Mouse (Mus musculus) limb, embryonic 12.5 days (tissue): ENCODE results near the gene Tesk1. TPM values are rescaled to one million over a fixed set of nuclear protein-coding genes. Genes with fewer than 3 reads are reported as not detected.
A peak's percentile ranks its signal among the peaks of the same experiment; 100 is the strongest.

Experiments used
- ATAC-seq: fragments of 200-750 bp; cut with Nextera tagmentation; 2 replicates; pipeline ENCODE4 v1.8.0; 2017; ENCODE audit warnings: low read depth, moderate TSS enrichment; ENCODE audit not compliant: insufficient number of reproducible peaks, insufficient read depth, low FRiP score, low TSS enrichment
- H3K27ac ChIP-seq: fragments of 300-500 bp; sonication (generic); 2 replicates; pipeline ENCODE4 v1.5.1; 2016; ENCODE audit warnings: mild to moderate bottlenecking, moderate library complexity
- H3K27me3 ChIP-seq: fragments of 300-500 bp; sonication (generic); 2 replicates; pipeline ENCODE4 v1.6.1; 2016; ENCODE audit warnings: mild to moderate bottlenecking, moderate library complexity
- H3K36me3 ChIP-seq: fragments of 300-500 bp; sonication (generic); 2 replicates; pipeline ENCODE4 v1.6.1; 2016; ENCODE audit warnings: mild to moderate bottlenecking, moderate library complexity
- H3K4me1 ChIP-seq: fragments of 300-500 bp; sonication (generic); replicated peaks from 2 replicates; pipeline ENCODE4 v1.6.1; 2016
- H3K4me2 ChIP-seq: fragments of 300-500 bp; sonication (generic); 2 replicates; pipeline ENCODE4 v1.6.1; 2016; ENCODE audit warnings: mild to moderate bottlenecking, moderate library complexity
- H3K4me3 ChIP-seq: fragments of 300-500 bp; sonication (generic); replicated peaks from 2 replicates; pipeline ENCODE4 v1.5.1; 2016; ENCODE audit warnings: mild to moderate bottlenecking
- H3K9ac ChIP-seq: fragments of 300-500 bp; sonication (generic); replicated peaks from 2 replicates; pipeline ENCODE4 v1.6.1; 2016; ENCODE audit warnings: mild to moderate bottlenecking, moderate library complexity
- H3K9me3 ChIP-seq: fragments of 300-500 bp; sonication (generic); 2 replicates; pipeline ENCODE4 v1.6.1; 2016; ENCODE audit warnings: mild to moderate bottlenecking, moderate library complexity
- WGBS: fragments of 180-500 bp; shearing (Covaris S2); methylation state at CpG from one replicate; pipeline ENCODE4 v1.1.7; 2016; 5-methylcytosine and 5-hydroxymethylcytosine counted together
- polyA plus RNA-seq: library from polyadenylated mRNA; unstranded; fragments of >200 nt; fragmentation: Nextera tagmentation; extraction: Ambion mirVana; gene quantifications from 2 replicates; pipeline ENCODE4 v1.2.1, GENCODE M21; 2016

Gene Tesk1
- 13.3 TPM in 2 replicates for polyA plus RNA-seq

DNA sequence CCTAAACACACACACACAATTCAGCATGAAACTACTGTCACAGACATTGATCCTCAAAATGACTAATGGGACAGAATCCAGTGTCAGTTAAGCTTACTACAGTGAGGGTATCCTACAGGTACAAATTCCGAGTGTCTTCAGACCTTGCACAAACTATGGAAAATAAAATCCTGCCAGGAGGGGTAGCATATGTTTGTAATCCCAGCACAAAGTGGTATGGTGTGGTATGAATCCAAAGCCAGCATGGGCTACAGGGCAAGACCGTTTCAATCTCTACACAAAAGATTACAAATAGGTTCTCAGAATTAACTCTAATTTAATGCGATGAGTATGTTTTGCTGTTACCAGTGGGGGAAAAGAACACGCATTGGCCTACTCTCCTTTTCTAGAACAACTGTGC, at the start of gene Tesk1:
TSS of gene Tesk1 (plus strand) at position 301 of the 400 bp plus-strand sequence.
- peak within 1 kb of the TSS; percentile 94 for H3K27ac ChIP-seq
- H3K36me3 ChIP-seq: peaks cover 19% of the 10 kb centered on the region
- H3K4me2 ChIP-seq: peak within 1 kb of the TSS; percentile 85
- no peak for ATAC-seq
- no peaks in the 10 kb centered on the region for H3K9me3 ChIP-seq
- 27% methylated on average over 4 of the region's 4 CpGs for whole genome bisulfite sequencing
- H3K27me3 ChIP-seq: no peaks in the 10 kb centered on the region
- peaks cover 10% of the 10 kb centered on the region for H3K4me1 ChIP-seq
- peak within 1 kb of the TSS; percentile 99 for H3K9ac ChIP-seq
- H3K4me3 ChIP-seq: peak within 1 kb of the TSS; percentile 99

- Histone ChIP-seq H3K4me2 (peak overlapping the region; percentile 5; the same call in 1 of the 2 replicates), H3K27ac (peak overlapping the region; percentile 76), H3K4me1 (peaks cover 37% of the 10 kb centered on the region), H3K9me3 (no peaks in the 10 kb centered on the region), H3K36me3 (no peaks in the 10 kb centered on the region), H3K9ac (no peak overlapping the region), H3K27me3 (no peaks in the 10 kb centered on the region), H3K4me3 (no peak overlapping the region)
- ATAC-seq: no peak
- WGBS: 52% methylated on average over 15 of the region's 15 CpGs
Measured at GRCm38 (mm10) chr4:43394345-43394891, 47.3 kb upstream of the Tesk1 start.

GRCm38 (mm10) chr4:43395147-43395546, 46.6 kb upstream of the Tesk1 start:
- no peak overlapping the region for H3K9ac ChIP-seq
- H3K36me3 ChIP-seq: no peaks in the 10 kb centered on the region
- 81% methylated on average over 5 of the region's 5 CpGs for WGBS
- no peak overlapping the region for H3K4me3 ChIP-seq
- H3K27ac ChIP-seq: no peak overlapping the region
- ATAC-seq: no peak
- no peaks in the 10 kb centered on the region for H3K9me3 ChIP-seq
- peaks cover 43% of the 10 kb centered on the region for H3K4me1 ChIP-seq
- no peak overlapping the region for H3K4me2 ChIP-seq
- no peaks in the 10 kb centered on the region for H3K27me3 ChIP-seq

DNA sequence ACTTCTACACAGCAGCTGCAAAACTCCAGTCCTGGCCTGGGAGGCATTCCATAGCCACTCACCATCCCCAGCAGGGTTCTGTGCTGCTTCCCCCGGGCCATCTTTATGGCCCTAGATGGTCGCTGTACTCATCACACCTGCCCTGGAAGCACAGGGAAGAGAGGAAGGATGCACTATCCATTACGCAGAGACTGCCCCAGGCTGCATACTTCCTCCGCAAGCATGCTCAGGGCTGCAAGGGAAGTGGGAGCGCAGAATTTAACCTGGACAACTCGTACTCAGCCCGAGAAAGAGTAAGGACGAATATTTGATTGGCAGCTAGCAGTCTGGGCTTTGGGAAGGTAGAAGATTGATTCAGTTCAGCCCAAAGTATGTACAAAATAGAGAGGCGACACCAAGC, 45.9 kb upstream of the Tesk1 start:
- no peak overlapping the region for H3K4me3 ChIP-seq
- ATAC-seq: no peak
- no peak overlapping the region for H3K4me2 ChIP-seq
- H3K4me1 ChIP-seq: peaks cover 49% of the 10 kb centered on the region
- no peaks in the 10 kb centered on the region for H3K36me3 ChIP-seq
- H3K27me3 ChIP-seq: no peaks in the 10 kb centered on the region
- 60% methylated on average over 9 of the region's 9 CpGs for WGBS
- H3K27ac ChIP-seq: no peak overlapping the region
- H3K9ac ChIP-seq: no peak overlapping the region
- no peaks in the 10 kb centered on the region for H3K9me3 ChIP-seq

GRCm38 (mm10) chr4:43396381-43396780, 45.4 kb upstream of the Tesk1 start:
- 81% methylated on average over 5 of the region's 5 CpGs for WGBS
- Histone ChIP-seq H3K27me3 (no peaks in the 10 kb centered on the region), H3K9ac (no peak overlapping the region), H3K4me2 (no peak overlapping the region), H3K27ac (no peak overlapping the region), H3K4me3 (no peak overlapping the region), H3K36me3 (no peaks in the 10 kb centered on the region), H3K9me3 (no peaks in the 10 kb centered on the region), H3K4me1 (peaks cover 54% of the 10 kb centered on the region)
- ATAC-seq: no peak

- Histone ChIP-seq H3K4me3 (no peak overlapping the region), H3K27me3 (no peaks in the 10 kb centered on the region), H3K9me3 (no peaks in the 10 kb centered on the region), H3K36me3 (no peaks in the 10 kb centered on the region), H3K27ac (peak overlapping the region; percentile 64; the same call in 1 of the 2 replicates), H3K4me2 (no peak overlapping the region), H3K9ac (no peak overlapping the region), H3K4me1 (peaks cover 61% of the 10 kb centered on the region)
- 51% methylated on average over 4 of the region's 4 CpGs for WGBS
- no peak for ATAC-seq
Measured at GRCm38 (mm10) chr4:43398014-43398413, 43.7 kb upstream of the Tesk1 start.

- Histone ChIP-seq H3K4me3 (no peak overlapping the region), H3K9me3 (no peaks in the 10 kb centered on the region), H3K27ac (0 out of 2 replicates have a peak overlapping the region, but pooled peaks have one; percentile 64), H3K27me3 (no peaks in the 10 kb centered on the region), H3K4me2 (0 out of 2 replicates have a peak overlapping the region, but pooled peaks have one; percentile 4), H3K9ac (no peak overlapping the region), H3K4me1 (peaks cover 61% of the 10 kb centered on the region), H3K36me3 (no peaks in the 10 kb centered on the region)
- WGBS: 47% methylated on average over 17 of the region's 17 CpGs
- ATAC-seq: no peak
Measured at GRCm38 (mm10) chr4:43398829-43399331, 42.9 kb upstream of the Tesk1 start.

DNA sequence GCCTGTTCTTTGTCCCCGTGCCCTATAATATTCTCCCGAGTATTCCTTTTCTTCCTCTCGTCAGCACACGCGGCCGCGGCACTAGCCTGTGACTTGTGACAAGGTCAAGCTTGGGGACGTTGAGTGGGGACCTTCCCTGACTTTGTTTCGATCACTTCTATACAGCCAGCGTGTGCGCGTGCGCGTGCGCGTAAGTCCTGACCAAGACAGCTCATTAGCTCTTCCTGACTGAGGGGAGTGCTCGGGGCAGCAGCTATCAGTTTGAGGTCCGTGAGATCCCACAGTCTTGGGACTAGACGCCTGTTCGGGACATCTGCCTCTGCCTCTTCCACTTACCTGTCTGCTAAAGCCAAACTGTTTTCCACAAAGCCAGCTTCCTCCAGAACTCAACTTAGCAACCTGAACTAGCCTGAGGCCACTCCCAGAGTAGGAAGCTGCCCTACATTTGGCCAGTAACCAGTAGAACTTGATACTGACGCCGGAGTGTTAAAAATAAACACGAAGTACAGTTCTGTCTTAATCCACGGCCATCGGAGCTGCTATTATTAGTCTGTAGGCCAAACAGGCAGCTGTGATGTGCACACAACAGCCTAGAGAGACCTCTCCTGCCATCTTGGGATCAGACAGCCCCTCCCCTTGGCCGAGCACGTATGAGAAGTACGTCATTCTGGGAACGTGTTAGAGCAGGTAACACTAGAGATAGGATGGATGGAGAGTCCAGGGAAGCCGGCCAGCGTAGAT, 42.2 kb upstream of the Tesk1 start:
- no peaks in the 10 kb centered on the region for H3K9me3 ChIP-seq
- WGBS: 82% methylated on average over 31 of the region's 31 CpGs
- no peak overlapping the region for H3K4me3 ChIP-seq
- no peak overlapping the region for H3K9ac ChIP-seq
- H3K4me1 ChIP-seq: peaks cover 55% of the 10 kb centered on the region
- H3K4me2 ChIP-seq: 0 out of 2 replicates have a peak overlapping the region, but pooled peaks have one; percentile 4
- H3K36me3 ChIP-seq: no peaks in the 10 kb centered on the region
- no peaks in the 10 kb centered on the region for H3K27me3 ChIP-seq
- H3K27ac ChIP-seq: no peak overlapping the region; the same call in 1 of the 2 replicates
- no peak for ATAC-seq

- Histone ChIP-seq H3K4me2 (peak overlapping the region; percentile 35), H3K9me3 (no peaks in the 10 kb centered on the region), H3K4me1 (peaks cover 55% of the 10 kb centered on the region), H3K9ac (peak overlapping the region; percentile 27; the same call in 1 of the 2 replicates), H3K27me3 (no peaks in the 10 kb centered on the region), H3K36me3 (no peaks in the 10 kb centered on the region), H3K4me3 (no peak overlapping the region; the same call in 1 of the 2 replicates), H3K27ac (peak overlapping the region; percentile 53)
- ATAC-seq: peak; percentile 75; the same call in 1 of the 2 replicates
- 18% methylated on average over 10 of the region's 10 CpGs for WGBS
Measured at GRCm38 (mm10) chr4:43400976-43401375, 40.8 kb upstream of the Tesk1 start.

- no peaks in the 10 kb centered on the region for H3K27me3 ChIP-seq
- H3K9me3 ChIP-seq: no peaks in the 10 kb centered on the region
- peak overlapping the region; percentile 27; the same call in 1 of the 2 replicates for H3K9ac ChIP-seq
- 81% methylated on average over 10 of the region's 10 CpGs for WGBS
- no peak for ATAC-seq
- no peaks in the 10 kb centered on the region for H3K36me3 ChIP-seq
- H3K4me3 ChIP-seq: no peak overlapping the region; the same call in 1 of the 2 replicates
- peaks cover 58% of the 10 kb centered on the region for H3K4me1 ChIP-seq
- H3K4me2 ChIP-seq: peak overlapping the region; percentile 35
- H3K27ac ChIP-seq: peak overlapping the region; percentile 53
Measured at GRCm38 (mm10) chr4:43401486-43401885, 40.3 kb upstream of the Tesk1 start.

DNA sequence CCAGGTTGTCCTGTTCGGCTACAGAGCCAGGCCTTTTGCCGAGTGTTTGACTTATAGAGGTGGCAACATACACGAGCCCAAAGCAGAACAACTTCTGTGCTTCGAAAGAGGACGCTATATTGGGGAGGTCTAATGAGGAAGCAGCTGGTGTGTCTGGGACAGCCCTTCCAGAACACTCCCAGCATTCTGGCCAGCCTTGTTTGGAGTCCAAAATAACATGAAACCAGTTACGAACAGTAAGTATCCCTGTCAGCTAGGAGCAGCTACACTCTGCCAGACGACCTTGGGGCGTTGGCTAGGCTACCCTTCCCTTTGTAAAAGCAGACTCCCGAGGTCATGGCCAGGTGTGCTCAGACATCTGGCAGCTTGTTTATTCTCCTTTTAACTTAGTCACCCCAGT, 39.5 kb upstream of the Tesk1 start:
- Histone ChIP-seq H3K4me3 (no peak overlapping the region), H3K9me3 (no peaks in the 10 kb centered on the region), H3K27ac (no peak overlapping the region), H3K9ac (no peak overlapping the region), H3K27me3 (no peaks in the 10 kb centered on the region), H3K36me3 (no peaks in the 10 kb centered on the region), H3K4me2 (no peak overlapping the region), H3K4me1 (peaks cover 60% of the 10 kb centered on the region)
- no peak for ATAC-seq
- WGBS: 60% methylated on average over 9 of the region's 9 CpGs
